In the genomic region with DNA sequence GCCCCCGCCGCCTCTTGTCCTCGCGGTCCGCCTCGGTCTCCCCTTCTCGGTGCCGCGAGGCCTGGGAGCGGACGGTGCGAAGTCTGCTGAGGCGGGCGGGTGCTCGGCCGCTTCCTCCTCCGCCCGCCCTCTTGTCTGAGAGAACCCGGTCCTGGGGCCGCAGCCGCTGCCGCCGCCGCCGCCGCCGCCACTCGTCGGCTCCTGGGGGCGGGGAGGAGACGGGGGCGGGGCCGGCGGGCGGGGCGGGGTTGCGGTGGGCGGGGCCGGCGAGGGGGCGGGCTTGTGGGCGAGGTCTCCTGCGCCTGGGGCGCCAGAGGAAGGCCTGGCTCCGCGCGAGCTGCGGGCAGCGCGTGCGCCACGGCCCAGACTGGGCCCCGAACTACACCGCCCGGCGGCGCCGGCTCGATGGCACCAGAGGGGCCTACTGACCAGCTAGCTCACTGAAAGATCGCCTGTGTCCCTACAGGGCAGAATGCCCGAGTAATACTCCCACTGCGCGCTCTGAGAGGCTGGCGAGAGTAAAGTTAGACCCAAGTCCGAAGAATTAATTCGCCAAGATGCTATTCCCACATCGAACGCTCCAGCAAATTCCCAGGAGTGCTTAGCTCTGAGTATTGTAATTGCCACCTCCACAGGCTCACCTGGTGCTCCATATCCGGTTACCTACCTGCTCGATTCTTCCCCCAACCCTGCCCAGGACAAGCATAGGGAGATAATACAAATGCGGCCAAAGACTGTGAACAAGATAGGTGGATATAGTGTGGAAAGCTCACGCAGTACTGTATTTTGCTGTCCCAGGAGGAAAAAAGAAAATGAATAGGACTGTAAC, we compare ENCODE assay signal across 8 mouse cellular contexts. TPM values are rescaled to one million over a fixed set of nuclear protein-coding genes. Genes with fewer than 3 reads are reported as not detected.
A peak's percentile ranks its signal among the peaks of the same experiment; 100 is the strongest.
DNase-seq lines count a peak whose midpoint lies in the region.

Smurf2 (minus strand) TSS at position 165 of the 829 bp plus-strand sequence.

- H3K4me1 ChIP-seq in megakaryocyte, embryonic 14.5 days, result peaks cover 35% of the 10 kb centered on the region

- H3K4me3 ChIP-seq in megakaryocyte, embryonic 14.5 days (replicated peaks), result peak within 1 kb of the TSS; percentile 97

- H3K27me3 ChIP-seq in megakaryocyte, embryonic 14.5 days (replicated peaks), result no peaks in the 10 kb centered on the region

- no peaks in the 10 kb centered on the region for H3K36me3 ChIP-seq in megakaryocyte, embryonic 14.5 days (replicated peaks; ENCODE audit: low read length)

- no peaks in the 10 kb centered on the region for H3K9me3 ChIP-seq in megakaryocyte, embryonic 14.5 days

- peak; percentile 90 to 95 for DNase-seq in adrenal gland, adult (ENCODE audit: inconsistent age in 2 of 2, low spot score in 1 of 2)
- peak; percentile 87 for DNase-seq in embryo, embryonic 10 days (ENCODE audit: low spot score)
- peak; percentile 87 for DNase-seq in gastrocnemius, postnatal 10 days
- peak; percentile 87 for DNase-seq in induced T-regulatory cell, adult 2 months (ENCODE audit: low read depth)
- DNase-seq in left cerebral cortex, adult 9 months (ENCODE audit: low spot score in 2 of 2), result peak; percentile 49 to 74
- DNase-seq in right cerebral cortex, adult 2 months (ENCODE audit: low spot score in 2 of 2), result peak; percentile 69 to 78
- peak; percentile 87 for DNase-seq in urinary bladder, postnatal 14 days (ENCODE audit: low spot score)

RNA-seq across cellular contexts. Expression of gene Smurf2, which starts in this region (rescaled TPM):
- 10 to 100 TPM; 22.3 to 26.6 TPM for total RNA-seq in gastrocnemius, postnatal 10 days (2021)
- polyA plus RNA-seq in megakaryocyte, embryonic 14.5 days (2012; ENCODE audit: insufficient read depth, low replicate concordance), result 1.0 and 2.7 TPM in 2 replicates

Comparison
In these comparisons a context has a peak if more than half of its experiments do, and no peak if none do; other contexts are left out.
1. Peak in every context shown above with its lines: DNase-seq and H3K4me3 ChIP-seq.